Mouse (Mus musculus) frontal cortex, postnatal 14 days (tissue): ENCODE results near the gene Slc16a12.

Experiments used
- DNase-seq, 2 experiments: peaks; one replicate each; pipeline ENCODE4 v3.0.0; 2022; ENCODE audit warnings: low spot score in 2 of 2

The Slc16a12 gene

GRCm38 (mm10) chr19:34726254-34726962 lies 20.7 kb downstream of the Slc16a12 start:
- no peak for DNase-seq

- DNase-seq = no peak
Measured at GRCm38 (mm10) chr19:34725418-34725817, 21.7 kb downstream of the Slc16a12 start.

GRCm38 (mm10) chr19:34724598-34724997 lies 22.5 kb downstream of the Slc16a12 start:
- DNase-seq = no peak

- no peak for DNase-seq
Measured at GRCm38 (mm10) chr19:34722541-34722940, 24.5 kb downstream of the Slc16a12 start.

GRCm38 (mm10) chr19:34720130-34720529 lies 27.0 kb downstream of the Slc16a12 start:
- no peak for DNase-seq

GRCm38 (mm10) chr19:34718963-34719362 lies 28.1 kb downstream of the Slc16a12 start:
- no peak for DNase-seq

- no peak for DNase-seq
Measured at GRCm38 (mm10) chr19:34718478-34718877, 28.6 kb downstream of the Slc16a12 start.

GRCm38 (mm10) chr19:34715895-34716294 lies 31.2 kb downstream of the Slc16a12 start:
- no peak for DNase-seq

GRCm38 (mm10) chr19:34714250-34714666 lies 32.8 kb downstream of the Slc16a12 start:
- no peak for DNase-seq

- no peak for DNase-seq
Measured at GRCm38 (mm10) chr19:34712050-34712449, 35.0 kb downstream of the Slc16a12 start.

GRCm38 (mm10) chr19:34708221-34708620 lies 38.9 kb downstream of the Slc16a12 start:
- DNase-seq = no peak

GRCm38 (mm10) chr19:34707571-34707970 lies 39.5 kb downstream of the Slc16a12 start:
- DNase-seq = no peak

- no peak for DNase-seq
Measured at GRCm38 (mm10) chr19:34706261-34706660, 40.8 kb downstream of the Slc16a12 start.

- DNase-seq = no peak
Measured at GRCm38 (mm10) chr19:34705141-34705540, 41.9 kb downstream of the Slc16a12 start.

- DNase-seq = no peak
Measured at GRCm38 (mm10) chr19:34699300-34699699, 47.8 kb downstream of the Slc16a12 start.

- no peak for DNase-seq
Measured at GRCm38 (mm10) chr19:34698852-34699251, 48.2 kb downstream of the Slc16a12 start.

- no peak for DNase-seq
Measured at GRCm38 (mm10) chr19:34698432-34698831, 48.7 kb downstream of the Slc16a12 start.

GRCm38 (mm10) chr19:34697461-34697860 lies 49.6 kb downstream of the Slc16a12 start:
- DNase-seq = no peak

- no peak for DNase-seq
Measured at GRCm38 (mm10) chr19:34696352-34696986, 50.6 kb downstream of the Slc16a12 start.

- DNase-seq = no peak
Measured at GRCm38 (mm10) chr19:34691402-34691801, 55.7 kb downstream of the Slc16a12 start.

- no peak for DNase-seq
Measured at GRCm38 (mm10) chr19:34685530-34685929, 61.6 kb downstream of the Slc16a12 start.

GRCm38 (mm10) chr19:34684857-34685256 lies 62.2 kb downstream of the Slc16a12 start:
- peak in 1 of 2 experiments; percentile 23 for DNase-seq

- no peak for DNase-seq
Measured at GRCm38 (mm10) chr19:34678428-34678827, 68.7 kb downstream of the Slc16a12 start.
